In the genomic region with DNA sequence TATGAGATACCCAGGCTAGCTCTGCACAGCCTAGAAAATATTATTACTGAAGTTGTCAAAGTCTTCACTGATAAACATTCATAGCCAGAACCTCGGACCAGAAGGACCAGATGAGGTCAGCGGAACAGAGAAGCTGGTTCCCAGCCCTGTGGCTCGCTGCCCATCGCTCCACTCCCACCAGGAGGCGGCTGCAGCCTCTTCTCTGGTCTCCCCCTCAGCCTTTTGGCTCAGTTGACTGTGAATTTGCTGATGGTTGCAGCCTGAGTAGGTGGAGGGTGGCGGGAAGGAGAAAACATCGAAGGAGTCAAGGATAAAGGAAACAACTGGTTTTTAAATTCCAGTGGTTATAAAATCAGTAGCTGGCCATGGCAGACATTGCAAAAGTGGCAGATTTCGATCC, we compare ENCODE assay signal across 8 mouse cellular contexts.
DNase-seq lines count a peak whose midpoint lies in the region; ATAC-seq and TF ChIP-seq lines count a peak whose summit lies in the region.

No protein-coding gene starts in this region.

- no peak for ATAC-seq in forebrain, embryonic 14.5 days
- no peak for ATAC-seq in midbrain, embryonic 11.5 days (ENCODE audit: low FRiP score)

- H3K27me3 ChIP-seq in forebrain, embryonic 10.5 days (ENCODE audit: poor library complexity, severe bottlenecking) = no peaks in the 10 kb centered on the region
- no peaks in the 10 kb centered on the region; the same call in 1 of the 2 replicates for H3K27me3 ChIP-seq in forebrain, embryonic 14.5 days (replicated peaks; ENCODE audit: control insufficient read depth, insufficient read depth, low read length)
- no peaks in the 10 kb centered on the region for H3K27me3 ChIP-seq in kidney, adult 2 months (replicated peaks; ENCODE audit: control insufficient read depth, insufficient read depth, low read length)
- no peaks in the 10 kb centered on the region for H3K27me3 ChIP-seq in midbrain, embryonic 11.5 days (ENCODE audit: control insufficient read depth, insufficient read depth, low read length)

- no peaks in the 10 kb centered on the region for H3K9me3 ChIP-seq in forebrain, embryonic 10.5 days
- H3K9me3 ChIP-seq in forebrain, embryonic 14.5 days (replicated peaks; ENCODE audit: control insufficient read depth, low read length) = no peaks in the 10 kb centered on the region
- H3K9me3 ChIP-seq in midbrain, embryonic 11.5 days (ENCODE audit: control insufficient read depth, low read length) = no peaks in the 10 kb centered on the region

- no peak for DNase-seq in forebrain, embryonic 10.5 days (ENCODE audit: extremely low spot score, low spot score)
- DNase-seq in forebrain, embryonic 14.5 days (ENCODE audit: low spot score) = no peak
- peak; percentile 89 for DNase-seq in gastrocnemius, postnatal 14 days
- peak; percentile 77 for DNase-seq in kidney, adult 2 months
- DNase-seq in lung, postnatal 14 days = peak; percentile 63
- no peak for DNase-seq in frontal cortex, postnatal 14 days (ENCODE audit: low spot score in 2 of 2)
- DNase-seq in midbrain, embryonic 11.5 days (ENCODE audit: low spot score, missing footprints) = no peak
- DNase-seq in embryo, embryonic 10 days (ENCODE audit: low spot score) = no peak

- intact Hi-C loops in gastrocnemius, postnatal 14 days (cut with DNase I; ENCODE audit: low total_unique reads) = loop anchor here (10.0 kb wide), 1 partner anchor 153 kb away; no protein-coding TSS in a partner anchor

- no peak overlapping the region for H3K9ac ChIP-seq in forebrain, embryonic 14.5 days (ENCODE audit: low read length)
- H3K9ac ChIP-seq in midbrain, embryonic 11.5 days (ENCODE audit: low read length) = no peak overlapping the region

- no peak overlapping the region for H3K4me2 ChIP-seq in forebrain, embryonic 14.5 days (ENCODE audit: low read length)
- H3K4me2 ChIP-seq in midbrain, embryonic 11.5 days = no peak overlapping the region

- H3K4me3 ChIP-seq in forebrain, embryonic 10.5 days = no peak overlapping the region
- H3K4me3 ChIP-seq in forebrain, embryonic 14.5 days (ENCODE audit: low read depth, low read length) = no peak overlapping the region
- no peak overlapping the region for H3K4me3 ChIP-seq in kidney, adult 2 months (ENCODE audit: insufficient read depth, low read depth, low read length)
- no peak overlapping the region for H3K4me3 ChIP-seq in midbrain, embryonic 11.5 days (ENCODE audit: low read depth, low read length)

- peaks cover 55% of the 10 kb centered on the region for H3K4me1 ChIP-seq in forebrain, embryonic 10.5 days
- H3K4me1 ChIP-seq in forebrain, embryonic 14.5 days (ENCODE audit: control insufficient read depth, insufficient read depth, low read length) = peaks cover 7% of the 10 kb centered on the region
- H3K4me1 ChIP-seq in kidney, adult 2 months (ENCODE audit: control insufficient read depth, insufficient read depth, low read length) = peaks cover 19% of the 10 kb centered on the region; the same call in 1 of the 2 replicates
- H3K4me1 ChIP-seq in midbrain, embryonic 11.5 days (ENCODE audit: control insufficient read depth, insufficient read depth, low read length) = peaks cover 10% of the 10 kb centered on the region

- TF ChIP-seq CTCF in kidney, adult 2 months (conservative IDR thresholded peaks at IDR 0.05; ENCODE audit: insufficient read depth, insufficient read length, low read depth, low read length) = no peak; the same call in 1 of the 2 replicates

- 85% methylated on average over 8 of the region's 8 CpGs for WGBS in forebrain, embryonic 10.5 days
- WGBS in forebrain, embryonic 14.5 days = 78% methylated on average over 8 of the region's 8 CpGs
- WGBS in kidney, adult 2 months = 50% methylated on average over 8 of the region's 8 CpGs
- 72% methylated on average over 8 of the region's 8 CpGs for WGBS in midbrain, embryonic 11.5 days

- H3K36me3 ChIP-seq in forebrain, embryonic 10.5 days (replicated peaks) = no peaks in the 10 kb centered on the region
- no peaks in the 10 kb centered on the region for H3K36me3 ChIP-seq in forebrain, embryonic 14.5 days (ENCODE audit: control insufficient read depth, insufficient read depth, low read length)
- H3K36me3 ChIP-seq in kidney, adult 2 months (ENCODE audit: control insufficient read depth, insufficient read depth, low read length) = no peaks in the 10 kb centered on the region
- H3K36me3 ChIP-seq in midbrain, embryonic 11.5 days (ENCODE audit: control insufficient read depth, insufficient read depth, low read length) = no peaks in the 10 kb centered on the region

- H3K27ac ChIP-seq in forebrain, embryonic 10.5 days = peak overlapping the region; percentile 67
- H3K27ac ChIP-seq in forebrain, embryonic 14.5 days (ENCODE audit: low read depth, low read length) = no peak overlapping the region
- no peak overlapping the region for H3K27ac ChIP-seq in kidney, adult 2 months (ENCODE audit: insufficient read depth, low read depth, low read length)
- no peak overlapping the region for H3K27ac ChIP-seq in midbrain, embryonic 11.5 days (ENCODE audit: low read depth, low read length)

- no peak for TF ChIP-seq POLR2A in kidney, adult 2 months (IDR thresholded peaks at IDR 0.05; ENCODE audit: low read depth, low read length)

Comparison
In these comparisons a context has a peak if more than half of its experiments do, and no peak if none do; other contexts are left out.
1. DNase-seq: peak in gastrocnemius, postnatal 14 days (single experiment), kidney, adult 2 months (single experiment) and lung, postnatal 14 days (single experiment); none in forebrain, embryonic 10.5 days (single experiment), forebrain, embryonic 14.5 days (single experiment), frontal cortex, postnatal 14 days (0 of 2), midbrain, embryonic 11.5 days (single experiment) and embryo, embryonic 10 days (single experiment).